Comparison of ENCODE assay signal across 14 mouse cellular contexts in the genomic region with DNA sequence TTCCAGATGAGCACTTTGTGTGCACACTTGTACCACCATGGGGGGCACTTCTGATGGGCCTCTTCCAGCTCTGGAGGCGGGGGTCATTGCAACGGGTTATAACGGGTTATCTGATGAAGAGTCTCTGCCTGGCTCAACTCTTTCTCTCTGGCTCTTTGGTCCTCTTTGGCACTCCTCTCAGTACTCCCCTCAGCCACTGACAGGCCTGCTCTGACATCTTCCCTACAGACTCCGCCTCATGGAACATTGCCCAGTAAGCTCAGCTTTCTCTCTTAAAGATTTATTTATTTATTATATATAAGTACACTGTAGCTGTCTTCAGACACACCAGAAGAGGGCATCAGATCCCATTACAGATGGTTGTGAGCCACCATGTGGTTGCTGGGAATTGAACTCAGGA. TPM values are rescaled to one million over a fixed set of nuclear protein-coding genes. Genes with fewer than 3 reads are reported as not detected.
"Had no signal": no experiment of that assay in that cellular context is flagged by ENCODE, and none has a peak within 500 bp of the region (broad histone marks: within the 10 kb centered on the region; RNA-seq: fewer than 3 reads in every experiment).

No protein-coding gene starts in this region.

RNA-seq across cellular contexts. Expression of gene Scn4a, which starts 13.8 kb away (rescaled TPM):
- polyA plus RNA-seq: midbrain, embryonic 12.5 days; midbrain, embryonic 14.5 days; midbrain, embryonic 16.5 days; neural tube, embryonic 14.5 days had no signal

RNA-seq across cellular contexts. Expression of gene Prr29, which starts 25.9 kb away (rescaled TPM):
- polyA plus RNA-seq: liver, embryonic 13.5 days; liver, embryonic 15.5 days; liver, postnatal 0 days; macrophage; midbrain, embryonic 12.5 days; midbrain, embryonic 14.5 days; midbrain, embryonic 16.5 days; neural tube, embryonic 12.5 days; neural tube, embryonic 14.5 days had no signal

RNA-seq across cellular contexts. Expression of gene Gh, which starts 37.7 kb away (rescaled TPM):
- polyA plus RNA-seq: liver, embryonic 13.5 days; liver, embryonic 15.5 days; macrophage; midbrain, embryonic 10.5 days; midbrain, embryonic 12.5 days; midbrain, embryonic 14.5 days; neural tube, embryonic 12.5 days; neural tube, embryonic 14.5 days; stomach, embryonic 15.5 days; stomach, postnatal 0 days; testis, adult 2 months; urinary bladder, adult 2 months had no signal
